ENCODE assay signal across 12 mouse cellular contexts in genomic region chr11:112982165-112982801, GRCm38 (mm10).
A peak's percentile ranks its signal among the peaks of the same experiment; 100 is the strongest.
DNase-seq lines count a peak whose midpoint lies in the region; ATAC-seq lines count a peak whose summit lies in the region.
"Had no signal": no experiment of that assay in that cellular context is flagged by ENCODE, and none has a peak within 500 bp of the region (broad histone marks: within the 10 kb centered on the region; RNA-seq: fewer than 3 reads in every experiment).

No protein-coding gene starts in this region.

- H3K27ac ChIP-seq in lung, embryonic 16.5 days (ENCODE audit: low read length): no peak overlapping the region
- H3K27ac ChIP-seq in forebrain, embryonic 13.5 days: peak overlapping the region; percentile 80
- H3K27ac ChIP-seq in liver, embryonic 11.5 days (ENCODE audit: low read depth, low read length): no peak overlapping the region
- H3K27ac ChIP-seq: heart, embryonic 13.5 days; limb, embryonic 13.5 days had no signal

- H3K4me1 ChIP-seq in lung, embryonic 16.5 days (replicated peaks; ENCODE audit: control insufficient read depth, insufficient read depth, low read length): peaks cover 33% of the 10 kb centered on the region
- H3K4me1 ChIP-seq in forebrain, embryonic 13.5 days: peaks cover 54% of the 10 kb centered on the region
- peaks cover 4% of the 10 kb centered on the region; the same call in 1 of the 2 replicates for H3K4me1 ChIP-seq in liver, embryonic 11.5 days (replicated peaks; ENCODE audit: control insufficient read depth, insufficient read depth, low read length)

- no peaks in the 10 kb centered on the region for H3K27me3 ChIP-seq in lung, embryonic 16.5 days (ENCODE audit: control insufficient read depth, insufficient read depth, low read depth, low read length)
- H3K27me3 ChIP-seq in forebrain, embryonic 13.5 days: no peaks in the 10 kb centered on the region
- peaks cover 3% of the 10 kb centered on the region; the same call in 1 of the 2 replicates for H3K27me3 ChIP-seq in liver, embryonic 11.5 days (replicated peaks; ENCODE audit: control insufficient read depth, insufficient read depth, low read length)
- H3K27me3 ChIP-seq: limb, embryonic 13.5 days had no signal

- H3K9ac ChIP-seq in lung, embryonic 16.5 days (ENCODE audit: low read length): no peak overlapping the region
- peak overlapping the region; percentile 9; the same call in 1 of the 2 replicates for H3K9ac ChIP-seq in forebrain, embryonic 13.5 days
- H3K9ac ChIP-seq in liver, embryonic 11.5 days (ENCODE audit: low read depth, low read length): no peak overlapping the region
- H3K9ac ChIP-seq: heart, embryonic 13.5 days; limb, embryonic 13.5 days had no signal

- no peak overlapping the region for H3K4me3 ChIP-seq in lung, embryonic 16.5 days (ENCODE audit: low read length)
- H3K4me3 ChIP-seq in forebrain, embryonic 13.5 days: no peak overlapping the region
- no peak overlapping the region for H3K4me3 ChIP-seq in liver, embryonic 11.5 days (ENCODE audit: low read depth, low read length)
- H3K4me3 ChIP-seq: heart, embryonic 13.5 days; limb, embryonic 13.5 days had no signal

- H3K4me2 ChIP-seq in lung, embryonic 16.5 days (ENCODE audit: low read depth, low read length): no peak overlapping the region
- peak overlapping the region; percentile 35 for H3K4me2 ChIP-seq in forebrain, embryonic 13.5 days
- no peak overlapping the region for H3K4me2 ChIP-seq in liver, embryonic 11.5 days
- H3K4me2 ChIP-seq: heart, embryonic 13.5 days; limb, embryonic 13.5 days had no signal

- H3K9me3 ChIP-seq in lung, embryonic 16.5 days (ENCODE audit: control insufficient read depth, low read length): no peaks in the 10 kb centered on the region
- H3K9me3 ChIP-seq in forebrain, embryonic 13.5 days (replicated peaks): no peaks in the 10 kb centered on the region
- H3K9me3 ChIP-seq in liver, embryonic 11.5 days (ENCODE audit: control insufficient read depth, low read length): no peaks in the 10 kb centered on the region
- H3K9me3 ChIP-seq: heart, embryonic 13.5 days; limb, embryonic 13.5 days had no signal

- 35% methylated on average over 11 of the region's 11 CpGs for WGBS in lung, embryonic 16.5 days
- WGBS in forebrain, embryonic 13.5 days: 6% methylated on average over 11 of the region's 11 CpGs
- WGBS in liver, embryonic 11.5 days: 74% methylated on average over 11 of the region's 11 CpGs

- 0 out of 2 replicates have a peak, but pooled peaks have one; percentile 21 for ATAC-seq in lung, embryonic 16.5 days (ENCODE audit: low read depth)
- ATAC-seq in forebrain, embryonic 13.5 days: peak; percentile 89
- ATAC-seq in liver, embryonic 11.5 days (replicated peaks; ENCODE audit: low FRiP score): no peak

- no peak for DNase-seq in lung, postnatal 14 days
- peak; percentile 86 for DNase-seq in mesoderm, embryonic 11.5 days (ENCODE audit: low read depth, low spot score)
- peak; percentile 85 for DNase-seq in retina, embryonic 14.5 days (ENCODE audit: low spot score)
- no peak for DNase-seq in right cerebral cortex, postnatal 36 days (ENCODE audit: low spot score in 2 of 2)
- no peak for DNase-seq in liver, embryonic 11.5 days (ENCODE audit: low spot score)
- no peak for DNase-seq in thymus, postnatal 10 days (ENCODE audit: low spot score in 2 of 2)
- DNase-seq: cerebellum, adult 18-20 months; kidney, adult 9 months had no signal

- no peaks in the 10 kb centered on the region for H3K36me3 ChIP-seq in lung, embryonic 16.5 days (ENCODE audit: control insufficient read depth, insufficient read depth, low read length)
- no peaks in the 10 kb centered on the region for H3K36me3 ChIP-seq in forebrain, embryonic 13.5 days (ENCODE audit: poor library complexity, severe bottlenecking)
- H3K36me3 ChIP-seq in liver, embryonic 11.5 days (ENCODE audit: control insufficient read depth, insufficient read depth, low read length): no peaks in the 10 kb centered on the region
- H3K36me3 ChIP-seq: heart, embryonic 13.5 days; limb, embryonic 13.5 days had no signal

Comparison
In these comparisons a context has a peak if more than half of its experiments do, and no peak if none do; other contexts are left out.
1. DNase-seq: peak in mesoderm, embryonic 11.5 days (single experiment) and retina, embryonic 14.5 days (single experiment); none in lung, postnatal 14 days (single experiment), right cerebral cortex, postnatal 36 days (0 of 2), liver, embryonic 11.5 days (single experiment) and thymus, postnatal 10 days (0 of 2).